Mouse (Mus musculus) heart, embryonic 13.5 days (tissue): Measurements from ENCODE around the gene Rbm43. TPM values are rescaled to one million over a fixed set of nuclear protein-coding genes. Genes with fewer than 3 reads are reported as not detected.
A peak's percentile ranks its signal among the peaks of the same experiment; 100 is the strongest.

Experiments
- ATAC-seq: fragments of 200-750 bp; cut with Nextera tagmentation; 2 replicates; pipeline ENCODE4 v1.8.0; 2017; ENCODE audit warnings: moderate TSS enrichment; ENCODE audit not compliant: insufficient number of reproducible peaks, low FRiP score, low TSS enrichment; ENCODE audit errors: extremely low read depth
- H3K27ac ChIP-seq: fragments of 300-500 bp; sonication (generic); replicated peaks from 2 replicates; pipeline ENCODE4 v1.5.1; 2015; ENCODE audit warnings: moderate library complexity, mild to moderate bottlenecking, inconsistent platforms
- H3K27me3 ChIP-seq: fragments of 300-500 bp; sonication (generic); replicated peaks from 2 replicates; pipeline ENCODE4 v1.6.1; 2015; ENCODE audit warnings: mild to moderate bottlenecking, inconsistent platforms
- H3K36me3 ChIP-seq: fragments of 300-500 bp; sonication (generic); 2 replicates; pipeline ENCODE4 v1.6.1; 2015; ENCODE audit warnings: mild to moderate bottlenecking, inconsistent platforms
- H3K4me1 ChIP-seq: fragments of 300-500 bp; sonication (generic); 2 replicates; pipeline ENCODE4 v1.6.1; 2015; ENCODE audit warnings: inconsistent platforms
- H3K4me2 ChIP-seq: fragments of 300-500 bp; sonication (generic); 2 replicates; pipeline ENCODE4 v1.6.1; 2015; ENCODE audit warnings: inconsistent platforms, mild to moderate bottlenecking, moderate library complexity
- H3K4me3 ChIP-seq: fragments of 300-500 bp; sonication (generic); 2 replicates; pipeline ENCODE4 v1.5.1; 2015; ENCODE audit warnings: moderate library complexity, mild to moderate bottlenecking, inconsistent platforms
- H3K9ac ChIP-seq: fragments of 300-500 bp; sonication (generic); 2 replicates; pipeline ENCODE4 v1.6.1; 2015; ENCODE audit warnings: inconsistent platforms, mild to moderate bottlenecking, moderate library complexity
- H3K9me3 ChIP-seq: fragments of 300-500 bp; sonication (generic); 2 replicates; pipeline ENCODE4 v1.6.1; 2016; ENCODE audit warnings: inconsistent platforms
- WGBS: fragments of 180-500 bp; shearing (Covaris S2); methylation state at CpG from one replicate; pipeline ENCODE4 v1.1.7; 2015; ENCODE audit warnings: mixed read lengths; 5-methylcytosine and 5-hydroxymethylcytosine counted together
- polyA plus RNA-seq: library from polyadenylated mRNA; unstranded; fragments of >200 nt; fragmentation: Nextera tagmentation; extraction: Ambion mirVana; gene quantifications from 2 replicates; pipeline ENCODE4 v1.2.1, GENCODE M21; 2015

The Rbm43 gene
- polyA plus RNA-seq, 1 experiment from 2014 or later: 11.5 TPM

- Histone ChIP-seq H3K4me2 (no peak overlapping the region), H3K36me3 (0 out of 2 replicates have a peak, but pooled peaks cover 4% of the 10 kb centered on the region), H3K9me3 (peaks cover 7% of the 10 kb centered on the region; the same call in 1 of the 2 replicates), H3K27me3 (no peaks in the 10 kb centered on the region), H3K27ac (no peak overlapping the region), H3K9ac (no peak overlapping the region), H3K4me3 (no peak overlapping the region), H3K4me1 (no peaks in the 10 kb centered on the region)
- 69% methylated on average over 6 of the region's 6 CpGs for WGBS
- ATAC-seq: no peak
Measured at GRCm38 (mm10) chr2:51948105-51948830, 13.3 kb upstream of the Rbm43 start.

- no peak overlapping the region for H3K4me2 ChIP-seq
- no peak overlapping the region for H3K4me3 ChIP-seq
- no peak overlapping the region for H3K9ac ChIP-seq
- WGBS: 60% methylated on average over 2 of the region's 2 CpGs
- H3K36me3 ChIP-seq: 0 out of 2 replicates have a peak, but pooled peaks cover 4% of the 10 kb centered on the region
- ATAC-seq: no peak
- no peaks in the 10 kb centered on the region for H3K27me3 ChIP-seq
- peaks cover 7% of the 10 kb centered on the region; the same call in 1 of the 2 replicates for H3K9me3 ChIP-seq
- H3K4me1 ChIP-seq: no peaks in the 10 kb centered on the region
- H3K27ac ChIP-seq: no peak overlapping the region
Measured at GRCm38 (mm10) chr2:51945812-51946211, 10.8 kb upstream of the Rbm43 start.

DNA sequence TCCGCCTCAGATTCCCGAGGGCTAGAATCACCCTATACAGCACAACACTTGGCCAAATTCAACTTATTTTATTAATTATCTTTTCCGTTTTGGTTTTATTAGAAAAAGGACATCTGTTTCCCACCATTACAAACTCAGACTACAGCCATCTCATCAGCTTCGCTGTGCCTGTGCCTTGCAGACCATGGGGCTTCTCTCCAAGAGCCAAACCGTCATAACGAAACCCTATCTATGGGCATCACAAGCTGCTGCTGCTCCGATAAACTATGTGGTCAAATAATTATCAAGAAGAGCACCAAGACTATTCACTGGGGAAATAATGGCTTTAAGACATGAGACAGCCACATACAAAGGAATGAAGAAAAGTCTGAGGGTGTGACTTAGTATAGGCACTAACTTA lies 6.9 kb upstream of the Rbm43 start:
- H3K36me3 ChIP-seq: no peaks in the 10 kb centered on the region
- H3K27me3 ChIP-seq: no peaks in the 10 kb centered on the region
- no peaks in the 10 kb centered on the region for H3K4me1 ChIP-seq
- no peak overlapping the region for H3K4me3 ChIP-seq
- no peak overlapping the region for H3K9ac ChIP-seq
- H3K27ac ChIP-seq: no peak overlapping the region
- no peak overlapping the region for H3K4me2 ChIP-seq
- peaks cover 7% of the 10 kb centered on the region; the same call in 1 of the 2 replicates for H3K9me3 ChIP-seq
- no peak for ATAC-seq
- WGBS: 80% methylated on average over 7 of the region's 7 CpGs

DNA sequence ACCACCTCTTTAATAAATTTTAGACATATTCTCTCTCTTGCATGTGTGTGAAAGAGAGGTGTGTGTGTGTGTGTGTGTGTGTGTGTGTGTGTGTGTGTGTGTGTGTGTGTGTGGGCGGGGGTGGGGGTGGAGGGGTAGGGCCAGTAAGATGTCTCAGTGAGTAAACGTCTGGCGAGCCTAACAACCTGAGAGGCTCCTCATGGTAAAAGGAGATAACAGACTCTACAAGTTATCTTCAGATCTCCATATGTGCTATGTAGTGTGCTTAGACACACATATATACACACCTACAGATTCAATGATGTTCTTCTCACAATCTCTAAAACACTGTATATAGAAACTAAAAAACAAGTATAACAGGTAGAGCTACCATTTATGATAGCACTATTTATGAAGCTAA lies 3.8 kb upstream of the Rbm43 start:
- Histone ChIP-seq H3K4me2 (no peak overlapping the region), H3K36me3 (no peaks in the 10 kb centered on the region), H3K27ac (no peak overlapping the region), H3K9ac (no peak overlapping the region), H3K4me3 (no peak overlapping the region), H3K9me3 (peaks cover 3% of the 10 kb centered on the region; the same call in 1 of the 2 replicates), H3K27me3 (no peaks in the 10 kb centered on the region), H3K4me1 (peaks cover 9% of the 10 kb centered on the region)
- 33% methylated on average over 2 of the region's 3 CpGs for WGBS
- no peak for ATAC-seq

DNA sequence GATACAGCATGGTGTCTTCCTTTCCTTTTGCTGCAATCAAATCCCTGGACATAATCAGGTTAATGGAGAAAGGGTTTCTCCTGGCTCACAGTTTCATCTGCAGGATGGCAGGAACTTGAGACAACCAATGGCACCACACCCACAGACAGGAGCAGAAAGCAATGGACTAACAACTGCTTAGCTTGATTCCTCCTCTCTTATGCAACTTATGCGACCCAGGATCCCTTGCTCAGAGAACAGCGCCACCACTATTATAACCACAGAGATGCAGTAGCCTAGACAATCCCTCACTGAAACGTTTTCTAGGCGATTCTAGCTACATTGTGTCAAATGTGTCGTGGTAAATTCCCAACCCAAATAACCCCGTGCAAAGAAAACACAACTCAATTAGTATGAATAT lies 2.0 kb upstream of the Rbm43 start:
- Histone ChIP-seq H3K4me3 (no peak overlapping the region), H3K4me2 (no peak overlapping the region), H3K27me3 (no peaks in the 10 kb centered on the region), H3K9ac (no peak overlapping the region), H3K4me1 (peaks cover 11% of the 10 kb centered on the region), H3K36me3 (peaks cover under 1% of the 10 kb centered on the region; the same call in 1 of the 2 replicates), H3K9me3 (no peaks in the 10 kb centered on the region), H3K27ac (no peak overlapping the region)
- WGBS: 57% methylated on average over 6 of the region's 6 CpGs
- no peak for ATAC-seq

GRCm38 (mm10) chr2:51936585-51936984 lies 1.6 kb upstream of the Rbm43 start:
- Histone ChIP-seq H3K9ac (no peak overlapping the region), H3K4me2 (no peak overlapping the region), H3K27ac (no peak overlapping the region), H3K36me3 (peaks cover 3% of the 10 kb centered on the region; the same call in 1 of the 2 replicates), H3K4me1 (peaks cover 11% of the 10 kb centered on the region), H3K4me3 (no peak overlapping the region), H3K27me3 (no peaks in the 10 kb centered on the region), H3K9me3 (no peaks in the 10 kb centered on the region)
- ATAC-seq: no peak
- 69% methylated on average over 3 of the region's 3 CpGs for whole genome bisulfite sequencing

GRCm38 (mm10) chr2:51935921-51936320 lies 958 bp upstream of the Rbm43 start:
- Histone ChIP-seq H3K4me2 (no peak overlapping the region), H3K36me3 (peaks cover 5% of the 10 kb centered on the region; the same call in 1 of the 2 replicates), H3K4me3 (no peak overlapping the region), H3K27me3 (no peaks in the 10 kb centered on the region), H3K27ac (no peak overlapping the region), H3K9me3 (no peaks in the 10 kb centered on the region), H3K9ac (no peak overlapping the region), H3K4me1 (peaks cover 11% of the 10 kb centered on the region)
- 87% methylated on average over 7 of the region's 7 CpGs for WGBS
- ATAC-seq: no peak

- 38% methylated on average over 12 of the region's 12 CpGs for WGBS
- Histone ChIP-seq H3K27ac (peak overlapping the region; percentile 75), H3K9ac (peak overlapping the region; percentile 84; the same call in 1 of the 2 replicates), H3K9me3 (no peaks in the 10 kb centered on the region), H3K4me3 (peak overlapping the region; percentile 62), H3K27me3 (no peaks in the 10 kb centered on the region), H3K4me1 (peaks cover 11% of the 10 kb centered on the region), H3K36me3 (peaks cover 25% of the 10 kb centered on the region), H3K4me2 (peak overlapping the region; percentile 86)
- ATAC-seq: no peak
Measured at GRCm38 (mm10) chr2:51933341-51934134, 1.4 kb downstream of the Rbm43 start.

DNA sequence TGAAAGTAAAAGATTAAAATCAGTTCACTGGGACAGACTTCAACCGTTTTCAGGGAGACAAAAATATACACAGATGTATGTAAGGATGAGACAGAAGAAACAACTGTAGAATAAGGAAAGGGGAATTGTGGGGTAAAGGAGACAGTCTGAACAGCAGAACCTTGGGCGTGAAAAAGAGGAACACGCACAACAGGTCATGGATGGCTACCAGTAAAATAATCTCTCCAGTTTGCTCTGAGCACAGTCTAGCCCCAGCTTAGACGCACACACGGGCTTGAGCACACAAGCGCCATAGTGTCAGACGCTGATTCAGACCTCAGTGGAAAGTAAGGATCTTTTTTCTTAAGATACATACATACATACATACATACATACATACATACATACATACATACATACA lies 3.7 kb downstream of the Rbm43 start:
- no peak overlapping the region for H3K27ac ChIP-seq
- no peak for ATAC-seq
- H3K9me3 ChIP-seq: no peaks in the 10 kb centered on the region
- H3K4me1 ChIP-seq: peaks cover 11% of the 10 kb centered on the region
- H3K36me3 ChIP-seq: peaks cover 31% of the 10 kb centered on the region
- 83% methylated on average over 7 of the region's 7 CpGs for WGBS
- no peak overlapping the region for H3K4me3 ChIP-seq
- no peak overlapping the region for H3K9ac ChIP-seq
- no peak overlapping the region for H3K4me2 ChIP-seq
- no peaks in the 10 kb centered on the region for H3K27me3 ChIP-seq

- WGBS: 14% methylated on average over 5 of the region's 5 CpGs
- no peak for ATAC-seq
Measured at GRCm38 (mm10) chr2:51914944-51915680, 19.9 kb downstream of the Rbm43 start.

GRCm38 (mm10) chr2:51914532-51914931 lies 20.4 kb downstream of the Rbm43 start:
- no peak overlapping the region for H3K4me2 ChIP-seq
- H3K4me3 ChIP-seq: no peak overlapping the region

More at GRCm38 (mm10) chr2:51914944-51915680, 19.9 kb downstream of the Rbm43 start:
- Histone ChIP-seq H3K27me3 (no peaks in the 10 kb centered on the region), H3K9me3 (no peaks in the 10 kb centered on the region), H3K9ac (no peak overlapping the region), H3K36me3 (no peaks in the 10 kb centered on the region), H3K4me1 (peaks cover 12% of the 10 kb centered on the region; the same call in 1 of the 2 replicates), H3K4me3 (no peak overlapping the region), H3K27ac (no peak overlapping the region), H3K4me2 (no peak overlapping the region)

More at GRCm38 (mm10) chr2:51914532-51914931, 20.4 kb downstream of the Rbm43 start:
- no peak for ATAC-seq
- Histone ChIP-seq H3K9ac (no peak overlapping the region), H3K9me3 (no peaks in the 10 kb centered on the region), H3K27ac (no peak overlapping the region), H3K36me3 (no peaks in the 10 kb centered on the region), H3K27me3 (no peaks in the 10 kb centered on the region), H3K4me1 (peaks cover 12% of the 10 kb centered on the region; the same call in 1 of the 2 replicates)
- 52% methylated on average over 7 of the region's 7 CpGs for WGBS
